Mouse (Mus musculus) kidney, postnatal 14 days (tissue): ENCODE results near the gene Vmn1r204.
"Not testable (repeated sequence)": the region's sequence is repeated elsewhere in the genome, so short reads cannot be mapped to it uniquely, and the experiment has no call there.

ENCODE experiments used
- DNase-seq: peaks from one replicate; pipeline ENCODE4 v3.0.0; 2022; ENCODE audit warnings: mixed read lengths

The Vmn1r204 gene

DNA sequence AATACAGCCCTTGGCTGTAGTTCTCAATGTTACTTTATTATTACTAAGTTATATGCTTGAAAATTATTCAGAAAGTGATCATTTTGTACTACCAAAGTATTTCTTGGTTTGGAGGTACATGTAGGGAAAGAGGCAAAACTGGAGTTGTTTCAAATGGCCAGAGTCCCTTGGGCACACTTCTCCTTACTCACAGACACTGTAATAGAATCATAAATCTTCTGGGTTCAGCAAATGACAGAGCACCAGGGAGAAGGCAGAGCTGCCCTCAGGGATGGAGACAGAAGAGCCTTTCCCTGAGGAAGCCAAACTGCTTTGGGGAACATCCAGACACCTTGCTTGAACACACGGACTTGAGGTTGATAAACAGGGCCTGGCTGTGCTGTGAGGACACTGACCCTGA lies at the start of gene Vmn1r204:
Vmn1r204 (plus strand) TSS at position 301 of the 400 bp plus-strand sequence.
- not testable (repeated sequence) for DNase-seq

DNA sequence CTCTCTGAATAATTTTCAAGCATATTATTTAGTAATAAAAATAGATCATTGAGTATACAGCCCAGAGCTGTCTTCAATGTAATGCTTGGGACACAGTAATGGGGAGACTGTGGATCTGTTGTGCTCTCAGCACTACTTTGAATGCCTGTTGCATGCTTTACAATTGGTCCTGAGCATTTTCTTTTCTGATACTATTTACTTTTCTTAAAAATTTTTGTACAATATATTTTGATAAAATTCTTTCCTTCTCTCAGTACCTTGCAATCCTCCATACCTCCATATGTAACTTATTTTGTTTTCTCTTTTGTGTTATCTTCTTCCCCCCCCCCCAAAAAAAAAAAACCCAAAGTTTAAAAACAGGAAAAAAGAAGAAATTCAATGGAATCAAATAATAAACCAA lies 47.7 kb upstream of the Vmn1r204 start, which contains the start of gene Vmn1r202:
Vmn1r202 (minus strand) TSS at position 101 of the 400 bp plus-strand sequence.
- no peak for DNase-seq

DNA sequence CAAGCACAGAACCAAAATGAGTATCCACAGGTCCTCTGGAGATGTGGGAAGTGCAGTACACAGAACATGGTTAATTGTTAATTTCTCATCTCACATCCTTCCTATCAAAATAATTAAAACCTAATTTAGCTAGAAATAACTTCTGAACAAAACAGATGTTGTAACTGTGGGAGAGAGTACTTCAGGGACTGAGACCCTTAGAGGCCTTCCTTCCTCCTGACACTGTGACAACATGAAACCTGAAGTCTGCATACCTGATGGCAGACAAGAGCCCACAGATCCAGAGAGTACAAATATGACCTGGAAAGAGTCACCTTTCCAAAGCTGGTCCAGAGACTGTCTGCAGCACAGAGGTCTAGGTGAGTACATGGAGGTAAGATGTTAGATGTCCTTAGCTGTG lies 35.2 kb upstream of the Vmn1r204 start, which contains the start of gene Vmn1r203:
Vmn1r203 (plus strand) TSS at position 301 of the 400 bp plus-strand sequence.
- no peak for DNase-seq

DNA sequence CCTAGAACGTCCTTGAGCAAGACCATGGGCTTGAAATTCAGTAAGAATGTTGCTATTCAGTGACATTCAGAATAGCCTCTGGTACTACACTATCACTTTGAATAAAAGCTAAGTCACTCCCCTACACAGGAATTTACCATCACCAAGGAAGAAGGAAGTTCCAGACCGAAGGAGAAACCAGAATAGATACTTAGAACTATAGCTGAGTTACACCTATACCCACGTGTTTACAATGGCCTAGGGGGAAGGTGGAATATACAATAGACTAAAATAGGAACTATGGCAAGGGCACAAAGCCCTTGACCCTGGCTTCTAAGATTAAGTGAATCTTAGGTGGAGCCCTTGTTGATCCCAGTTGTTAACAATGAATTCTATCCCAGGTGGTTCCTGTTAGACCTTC lies 21.9 kb downstream of the Vmn1r204 start:
- DNase-seq: not testable (repeated sequence)

DNA sequence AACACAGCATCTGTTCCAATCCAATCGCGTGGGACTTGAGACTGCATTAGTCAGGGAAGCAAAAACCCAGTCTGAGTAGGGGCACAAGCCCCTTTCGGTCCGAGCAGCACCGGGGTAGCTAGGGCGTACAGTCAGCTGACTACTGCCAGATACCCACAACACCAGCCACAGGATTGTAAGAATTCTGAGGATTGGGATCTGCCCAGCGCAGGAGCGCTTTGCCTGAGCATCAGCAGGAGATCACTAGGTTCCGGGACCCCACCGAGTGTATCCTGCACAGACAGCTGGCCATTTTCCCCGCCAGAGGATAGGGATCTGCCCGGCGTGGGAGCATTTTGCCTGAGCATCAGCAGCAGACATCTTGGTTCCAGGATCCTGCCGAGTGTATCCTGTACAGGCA lies 30.3 kb downstream of the Vmn1r204 start:
- not testable (repeated sequence) for DNase-seq

DNA sequence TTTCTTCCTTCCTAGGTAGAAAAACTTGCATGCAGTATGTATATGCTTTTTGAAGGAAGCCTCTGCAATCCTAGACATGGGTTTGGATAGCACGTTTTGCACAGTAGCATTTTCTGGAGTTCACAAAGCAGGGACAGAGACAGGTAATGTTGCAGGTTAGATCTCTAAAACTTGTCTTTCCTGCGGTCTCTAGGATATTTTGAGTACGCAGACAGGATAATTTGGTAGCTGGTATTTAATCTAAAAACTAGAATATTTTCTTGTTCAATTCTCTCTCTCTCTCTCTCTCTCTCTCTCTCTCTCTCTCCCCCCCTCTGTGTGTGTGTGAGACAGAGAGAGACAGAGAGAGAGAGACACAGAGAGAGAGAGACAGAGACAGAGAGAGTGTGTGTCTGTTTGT lies 39.9 kb downstream of the Vmn1r204 start, which contains the start of gene Vmn1r205:
Vmn1r205 (minus strand) TSS at position 101 of the 400 bp plus-strand sequence.
- no peak for DNase-seq
